Mouse (Mus musculus) liver, adult 2 months (tissue): ENCODE measurements at regions not wholly inside any gene's neighbourhood (a gene's known extent, or its start where the extent isn't known, plus 50 kb on each side); places are given as distances from the start of the nearest gene placed in this dataset.

Experiments
- CTCF ChIP-seq: fragments of 200-500 bp; IDR thresholded peaks from 2 replicates; pipeline ENCODE4 v1.5.1; 2011; ENCODE audit warnings: low read depth, low read length, control low read depth
- POLR2A ChIP-seq: fragments of 200-500 bp; IDR thresholded peaks from 2 replicates; pipeline ENCODE4 v1.6.1; 2011; ENCODE audit warnings: low read length, control low read depth; ENCODE audit not compliant: insufficient read depth; ENCODE audit errors: extremely low read depth

DNA sequence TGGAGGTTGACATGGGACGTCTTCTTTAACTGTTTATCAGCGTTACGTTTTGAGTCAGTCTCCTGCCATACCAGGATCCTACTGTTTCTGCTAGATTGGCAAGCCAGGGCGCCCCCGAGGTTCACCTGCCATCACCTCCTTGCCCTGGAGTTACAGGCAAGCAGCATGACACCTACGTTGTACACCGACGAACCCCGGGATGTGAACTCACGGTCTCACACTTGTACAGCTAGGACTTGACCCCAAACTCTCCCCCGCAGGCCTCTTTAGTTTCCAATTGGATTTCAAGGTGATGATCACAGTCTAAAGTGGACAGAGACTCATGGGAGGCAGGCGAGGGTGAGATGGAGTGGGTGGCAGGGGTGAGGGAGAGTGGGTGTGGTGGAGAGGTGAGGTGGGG is 83.9 kb upstream of the Gm9887 start:
- no peak for TF ChIP-seq CTCF
- no peak for TF ChIP-seq POLR2A
